Mouse (Mus musculus): ENCODE results near the gene Man2a2.

- no peak for TF ChIP-seq MAZ (IDR thresholded peaks at IDR 0.05; ENCODE audit: low read depth, low read length)
- no peak for TF ChIP-seq JUND (conservative IDR thresholded peaks at IDR 0.05; ENCODE audit: low read depth, low read length)
- no peak for TF ChIP-seq ZC3H11A (IDR thresholded peaks at IDR 0.05; ENCODE audit: low read depth, low read length)
- no peak for TF ChIP-seq CTCF (conservative IDR thresholded peaks at IDR 0.05 in 1 of 2, IDR thresholded peaks at IDR 0.05 in 1 of 2; ENCODE audit: low read depth in 2 of 2, low read length in 2 of 2)
- TF ChIP-seq POLR2A (IDR thresholded peaks at IDR 0.05; ENCODE audit: low read depth, low read length), result no peak
- no peak for TF ChIP-seq GABPA (IDR thresholded peaks at IDR 0.05; ENCODE audit: insufficient replicate concordance, low read depth, low read length)
- no peak for TF ChIP-seq ZMIZ1 (IDR thresholded peaks at IDR 0.05; ENCODE audit: low read depth, low read length)
- TF ChIP-seq EP300 (IDR thresholded peaks at IDR 0.05; ENCODE audit: low read length), result no peak
- no peak for TF ChIP-seq IRF4 (IDR thresholded peaks at IDR 0.05; ENCODE audit: low read depth, low read length)
- no peak for TF ChIP-seq USF1 (IDR thresholded peaks at IDR 0.05; ENCODE audit: low read depth, low read length)
- TF ChIP-seq HCFC1 (IDR thresholded peaks at IDR 0.05; ENCODE audit: low read depth, low read length), result no peak
Measured at GRCm38 (mm10) chr7:80401860-80402641, 30.9 kb upstream of the Man2a2 start.
